Mouse (Mus musculus): ENCODE data around the gene Srp68. TPM values are rescaled to one million over a fixed set of nuclear protein-coding genes. Genes with fewer than 3 reads are reported as not detected.

Srp68 gene
- polyA plus RNA-seq, 1 experiment: 1.9 TPM

DNA sequence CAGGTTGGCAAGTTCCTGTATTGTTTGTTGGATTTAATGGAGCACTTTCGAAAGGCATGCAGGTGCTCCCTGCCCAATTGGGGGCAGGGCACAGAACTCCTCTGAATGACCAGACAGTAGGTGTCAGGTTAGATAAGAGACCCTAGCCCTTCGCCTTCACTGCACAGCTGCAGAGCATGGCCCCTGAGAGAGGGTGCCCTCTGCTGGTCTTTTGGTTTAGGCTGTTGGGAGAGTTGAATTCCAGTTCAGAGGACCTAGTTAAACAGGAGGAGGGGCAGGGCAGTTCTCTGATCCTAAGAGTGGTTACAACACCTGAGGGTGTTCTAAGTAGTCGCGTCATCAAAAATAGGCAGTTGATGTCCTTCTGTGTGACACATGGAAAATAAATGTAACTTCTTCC is 54.1 kb downstream of the Srp68 start:
- TF ChIP-seq GATA1 (IDR thresholded peaks at IDR 0.05; ENCODE audit: low read length): no peak
- TF ChIP-seq TAL1 (IDR thresholded peaks at IDR 0.05; ENCODE audit: low read length): no peak
- no peaks in the 10 kb centered on the region for H3K36me3 ChIP-seq (ENCODE audit: control insufficient read depth)
- H3K4me1 ChIP-seq (ENCODE audit: control insufficient read depth): peaks cover 10% of the 10 kb centered on the region; the same call in 1 of the 2 replicates
- H3K4me3 ChIP-seq (replicated peaks): no peak overlapping the region
- peaks cover 16% of the 10 kb centered on the region for H3K9me3 ChIP-seq (ENCODE audit: control insufficient read depth, low read length)
- peaks cover 48% of the 10 kb centered on the region for H3K27me3 ChIP-seq (ENCODE audit: control insufficient read depth)

DNA sequence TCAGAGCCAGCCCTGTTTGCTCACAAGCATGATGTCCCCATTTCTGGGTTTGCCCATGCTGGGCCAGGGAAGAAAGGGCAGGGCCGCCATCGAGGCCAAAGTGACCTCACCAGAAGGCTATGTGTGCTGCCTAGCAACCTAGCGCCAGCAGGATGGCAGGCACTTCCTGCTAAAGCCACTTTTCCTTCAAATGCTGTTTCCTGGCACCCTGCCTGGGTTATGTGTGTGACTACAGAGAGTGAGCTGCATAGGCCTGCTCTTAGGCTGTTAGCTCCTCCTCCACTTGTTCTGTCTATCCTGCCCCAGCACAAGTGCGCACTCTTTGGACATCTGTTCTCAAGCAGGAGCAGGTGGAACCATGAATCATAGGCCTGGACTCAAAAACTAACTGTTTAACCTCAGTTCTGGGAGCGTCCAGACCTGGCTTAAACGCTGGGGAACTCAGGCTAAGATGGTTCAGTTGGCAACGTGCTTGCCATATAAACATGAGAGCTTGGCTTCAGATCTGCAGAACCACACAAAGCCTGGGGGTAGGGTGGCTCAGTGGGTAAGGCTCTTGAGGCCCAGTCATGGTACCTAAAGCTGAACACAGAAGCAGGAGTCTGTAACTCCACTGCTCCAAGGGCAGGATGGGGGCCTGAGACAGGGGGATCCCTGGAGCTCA is 55.1 kb downstream of the Srp68 start:
- Histone ChIP-seq H3K4me1 (ENCODE audit: control insufficient read depth) (peaks cover 10% of the 10 kb centered on the region; the same call in 1 of the 2 replicates), H3K27me3 (ENCODE audit: control insufficient read depth) (peaks cover 38% of the 10 kb centered on the region), H3K36me3 (ENCODE audit: control insufficient read depth) (no peaks in the 10 kb centered on the region), H3K4me3 (replicated peaks) (no peak overlapping the region), H3K9me3 (ENCODE audit: control insufficient read depth, low read length) (peaks cover 15% of the 10 kb centered on the region)
- no peak for TF ChIP-seq GATA1 (IDR thresholded peaks at IDR 0.05; ENCODE audit: low read length)
- no peak for TF ChIP-seq TAL1 (IDR thresholded peaks at IDR 0.05; ENCODE audit: low read length)

DNA sequence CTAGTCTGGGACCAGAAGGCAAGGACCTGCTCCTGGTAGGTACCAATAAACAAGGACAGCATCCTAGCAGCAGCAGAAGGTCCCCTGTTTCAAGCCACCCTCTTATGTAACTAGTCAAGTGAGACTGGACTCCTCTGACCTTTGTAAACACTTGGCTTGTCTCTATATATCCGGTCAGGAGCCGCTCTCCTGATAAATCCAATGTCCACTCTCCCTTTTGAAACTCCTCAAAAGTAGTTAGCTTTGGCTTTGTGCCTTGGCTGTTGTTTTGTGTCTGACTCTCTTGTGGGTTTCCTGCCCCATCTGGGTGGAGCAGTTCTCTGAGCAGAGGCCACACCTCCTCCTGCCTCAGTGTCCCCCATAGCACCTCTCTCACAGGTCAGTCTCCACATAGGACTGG is 55.8 kb downstream of the Srp68 start:
- H3K4me3 ChIP-seq (replicated peaks): no peak overlapping the region
- peaks cover 10% of the 10 kb centered on the region; the same call in 1 of the 2 replicates for H3K4me1 ChIP-seq (ENCODE audit: control insufficient read depth)
- no peak for TF ChIP-seq TAL1 (IDR thresholded peaks at IDR 0.05; ENCODE audit: low read length)
- no peak for TF ChIP-seq GATA1 (IDR thresholded peaks at IDR 0.05; ENCODE audit: low read length)
- H3K36me3 ChIP-seq (ENCODE audit: control insufficient read depth): no peaks in the 10 kb centered on the region
- peaks cover 32% of the 10 kb centered on the region for H3K27me3 ChIP-seq (ENCODE audit: control insufficient read depth)
- H3K9me3 ChIP-seq (ENCODE audit: control insufficient read depth, low read length): peaks cover 15% of the 10 kb centered on the region

DNA sequence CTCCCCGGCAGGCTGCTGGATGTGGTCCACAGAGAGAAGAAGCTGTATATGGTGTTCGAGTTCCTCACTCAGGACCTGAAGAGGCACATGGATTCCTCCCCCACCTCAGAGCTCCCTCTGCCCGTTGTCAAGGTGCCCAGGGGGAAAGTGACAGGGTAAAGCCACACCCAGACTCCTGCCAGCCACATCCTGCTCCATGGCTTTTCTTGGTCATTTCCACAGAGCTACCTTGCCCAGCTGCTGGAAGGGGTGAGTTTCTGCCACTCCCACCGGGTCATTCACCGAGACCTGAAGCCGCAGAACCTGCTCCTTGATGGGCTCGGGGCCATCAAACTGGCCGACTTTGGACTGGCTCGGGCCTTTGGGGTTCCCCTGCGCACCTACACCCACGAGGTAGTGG is 57.5 kb downstream of the Srp68 start:
- TF ChIP-seq GATA1 (IDR thresholded peaks at IDR 0.05; ENCODE audit: low read length): no peak
- H3K4me1 ChIP-seq (ENCODE audit: control insufficient read depth): peaks cover 10% of the 10 kb centered on the region; the same call in 1 of the 2 replicates
- no peaks in the 10 kb centered on the region for H3K36me3 ChIP-seq (ENCODE audit: control insufficient read depth)
- H3K9me3 ChIP-seq (ENCODE audit: control insufficient read depth, low read length): peaks cover 2% of the 10 kb centered on the region
- peaks cover 15% of the 10 kb centered on the region for H3K27me3 ChIP-seq (ENCODE audit: control insufficient read depth)
- no peak overlapping the region for H3K4me3 ChIP-seq (replicated peaks)

DNA sequence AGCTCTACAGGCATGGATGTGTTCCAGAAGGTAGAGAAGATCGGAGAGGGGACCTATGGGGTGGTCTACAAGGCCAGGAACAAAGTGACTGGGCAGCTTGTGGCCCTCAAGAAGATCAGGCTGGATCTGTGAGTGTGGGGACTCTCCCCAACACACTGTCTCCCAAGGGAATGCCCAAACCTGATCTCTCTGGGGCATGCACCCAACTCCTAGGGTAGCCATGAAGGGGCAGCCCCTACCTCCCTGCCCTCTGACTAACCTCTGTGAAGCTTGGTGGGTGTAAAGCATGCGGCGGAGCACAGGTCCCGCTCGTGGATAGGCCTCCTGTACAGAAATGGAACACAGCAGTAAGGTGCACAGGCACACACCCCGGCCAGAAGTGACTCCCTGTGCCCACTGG is 58.0 kb downstream of the Srp68 start:
- no peak overlapping the region for H3K4me3 ChIP-seq (replicated peaks)
- no peaks in the 10 kb centered on the region; the same call in 1 of the 2 replicates for H3K36me3 ChIP-seq (ENCODE audit: control insufficient read depth)
- no peak for TF ChIP-seq GATA1 (IDR thresholded peaks at IDR 0.05; ENCODE audit: low read length)
- TF ChIP-seq TAL1 (IDR thresholded peaks at IDR 0.05; ENCODE audit: low read length): no peak
- peaks cover 9% of the 10 kb centered on the region for H3K27me3 ChIP-seq (ENCODE audit: control insufficient read depth)
- H3K9me3 ChIP-seq (ENCODE audit: control insufficient read depth, low read length): no peaks in the 10 kb centered on the region
- peaks cover 10% of the 10 kb centered on the region; the same call in 1 of the 2 replicates for H3K4me1 ChIP-seq (ENCODE audit: control insufficient read depth)

DNA sequence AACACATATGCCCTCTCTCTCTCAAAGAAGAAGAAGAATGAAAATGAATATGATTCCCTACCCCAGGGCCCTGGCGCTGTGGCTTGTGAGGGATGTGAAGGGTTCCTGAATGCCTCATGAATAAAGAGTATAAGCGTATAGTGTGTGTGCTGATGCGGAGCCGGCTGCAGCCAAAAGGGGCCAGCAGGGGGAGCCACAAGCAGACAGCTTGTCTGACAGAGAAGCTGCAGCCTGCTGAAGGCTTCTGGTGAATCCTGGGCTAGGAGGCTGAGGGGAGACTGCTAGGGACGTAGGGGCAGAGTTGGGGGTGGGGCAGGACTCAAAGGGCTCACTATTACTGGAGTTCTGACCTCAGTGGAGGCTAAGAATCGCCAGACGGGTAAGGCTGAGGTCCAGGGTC is 58.8 kb downstream of the Srp68 start:
- peaks cover 1% of the 10 kb centered on the region for H3K27me3 ChIP-seq (ENCODE audit: control insufficient read depth)
- no peak overlapping the region for H3K4me3 ChIP-seq (replicated peaks)
- peaks cover 10% of the 10 kb centered on the region; the same call in 1 of the 2 replicates for H3K4me1 ChIP-seq (ENCODE audit: control insufficient read depth)
- TF ChIP-seq GATA1 (IDR thresholded peaks at IDR 0.05; ENCODE audit: low read length): no peak
- no peak for TF ChIP-seq TAL1 (IDR thresholded peaks at IDR 0.05; ENCODE audit: low read length)
- H3K36me3 ChIP-seq (ENCODE audit: control insufficient read depth): no peaks in the 10 kb centered on the region; the same call in 1 of the 2 replicates
- H3K9me3 ChIP-seq (ENCODE audit: control insufficient read depth, low read length): no peaks in the 10 kb centered on the region

DNA sequence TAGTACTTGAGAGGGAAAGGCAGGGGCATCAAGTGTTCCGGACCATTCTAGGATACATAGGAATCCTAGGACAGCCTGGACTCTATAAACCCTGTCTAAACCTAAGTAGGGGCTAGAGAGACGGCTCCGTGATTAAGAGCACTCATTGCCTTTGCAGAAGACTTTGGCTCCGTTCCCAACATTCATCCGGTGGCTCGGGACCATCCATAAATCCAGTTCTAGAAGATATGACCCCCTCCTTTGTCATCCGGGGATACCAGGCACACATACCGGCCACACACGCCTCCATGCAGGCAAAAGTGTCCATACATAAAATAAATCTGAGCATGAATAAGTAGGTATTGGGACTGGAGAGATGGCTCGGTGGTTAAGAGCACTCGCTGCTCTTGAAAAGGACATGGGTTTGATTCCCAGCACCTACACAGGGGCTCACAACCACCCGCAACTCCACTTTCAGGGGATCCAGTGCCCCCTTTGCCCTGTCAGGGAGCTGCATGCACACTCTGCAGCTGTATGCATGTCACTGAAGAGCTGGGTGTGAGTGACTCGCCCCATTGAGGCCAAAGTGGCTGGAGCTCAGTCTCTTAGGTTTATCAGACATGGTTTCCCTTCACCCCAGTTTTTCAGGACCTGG is 60.0 kb downstream of the Srp68 start:
- Histone ChIP-seq H3K4me1 (ENCODE audit: control insufficient read depth) (peaks cover 4% of the 10 kb centered on the region; the same call in 1 of the 2 replicates), H3K36me3 (ENCODE audit: control insufficient read depth) (no peaks in the 10 kb centered on the region; the same call in none of the 2 replicates), H3K9me3 (ENCODE audit: control insufficient read depth, low read length) (no peaks in the 10 kb centered on the region), H3K27me3 (ENCODE audit: control insufficient read depth) (no peaks in the 10 kb centered on the region), H3K4me3 (replicated peaks) (no peak overlapping the region)
- TF ChIP-seq TAL1 (IDR thresholded peaks at IDR 0.05; ENCODE audit: low read length) (no peak), GATA1 (IDR thresholded peaks at IDR 0.05; ENCODE audit: low read length) (no peak)

DNA sequence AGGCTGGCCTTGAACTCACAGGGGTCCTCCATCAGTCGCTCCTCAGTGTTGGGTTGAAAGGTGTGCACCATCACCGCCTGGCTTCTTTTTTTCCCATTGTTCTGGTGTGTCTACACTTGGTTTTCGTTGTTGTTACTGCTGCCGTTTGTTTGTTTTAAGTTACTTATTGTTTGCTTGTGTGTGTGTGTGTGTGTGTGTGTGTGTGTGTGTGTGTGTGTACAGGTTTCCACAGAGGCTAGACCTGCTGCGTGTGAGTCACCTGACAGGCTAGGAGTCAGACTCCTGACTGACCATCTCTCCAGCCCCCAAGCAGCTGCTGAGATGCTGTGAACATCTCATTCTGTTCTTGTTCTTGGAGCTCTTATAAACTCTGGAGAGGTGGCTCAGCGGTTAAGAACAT is 61.2 kb downstream of the Srp68 start:
- no peaks in the 10 kb centered on the region; the same call in 1 of the 2 replicates for H3K4me1 ChIP-seq (ENCODE audit: control insufficient read depth)
- H3K36me3 ChIP-seq (ENCODE audit: control insufficient read depth): peaks cover 2% of the 10 kb centered on the region
- H3K27me3 ChIP-seq (ENCODE audit: control insufficient read depth): no peaks in the 10 kb centered on the region
- TF ChIP-seq TAL1 (IDR thresholded peaks at IDR 0.05; ENCODE audit: low read length): no peak
- H3K4me3 ChIP-seq (replicated peaks): no peak overlapping the region
- no peaks in the 10 kb centered on the region for H3K9me3 ChIP-seq (ENCODE audit: control insufficient read depth, low read length)

DNA sequence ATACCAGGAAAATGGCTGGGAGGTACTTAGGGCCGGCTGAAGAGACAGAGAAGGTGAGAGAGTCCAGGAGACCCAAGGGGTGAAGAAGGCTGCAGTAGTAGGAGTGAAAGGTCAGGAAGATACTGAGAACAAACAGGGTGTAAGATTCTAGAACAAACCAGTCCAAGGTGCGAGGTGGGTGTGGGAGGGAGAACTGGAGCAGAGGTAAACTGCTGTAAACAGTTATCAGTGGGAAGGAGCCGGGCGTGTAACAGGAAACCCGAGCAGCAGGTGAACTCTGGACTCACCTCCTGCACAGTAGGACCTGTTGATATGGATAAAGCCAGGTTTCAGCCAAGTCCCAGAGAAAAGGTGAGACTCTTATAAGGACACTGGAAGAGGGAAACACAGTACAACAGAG is 63.3 kb downstream of the Srp68 start:
- TF ChIP-seq GATA1 (IDR thresholded peaks at IDR 0.05; ENCODE audit: low read length) (no peak), TAL1 (IDR thresholded peaks at IDR 0.05; ENCODE audit: low read length) (no peak)
- Histone ChIP-seq H3K4me3 (replicated peaks) (no peak overlapping the region), H3K4me1 (ENCODE audit: control insufficient read depth) (peaks cover 6% of the 10 kb centered on the region), H3K27me3 (ENCODE audit: control insufficient read depth) (no peaks in the 10 kb centered on the region), H3K9me3 (ENCODE audit: control insufficient read depth, low read length) (peaks cover 3% of the 10 kb centered on the region; the same call in 1 of the 2 replicates), H3K36me3 (ENCODE audit: control insufficient read depth) (peaks cover 18% of the 10 kb centered on the region)

All from erythroblast, embryonic 14.5 days (primary cell).